Mouse (Mus musculus): Measurements from ENCODE around the gene Olfr979.

DNA sequence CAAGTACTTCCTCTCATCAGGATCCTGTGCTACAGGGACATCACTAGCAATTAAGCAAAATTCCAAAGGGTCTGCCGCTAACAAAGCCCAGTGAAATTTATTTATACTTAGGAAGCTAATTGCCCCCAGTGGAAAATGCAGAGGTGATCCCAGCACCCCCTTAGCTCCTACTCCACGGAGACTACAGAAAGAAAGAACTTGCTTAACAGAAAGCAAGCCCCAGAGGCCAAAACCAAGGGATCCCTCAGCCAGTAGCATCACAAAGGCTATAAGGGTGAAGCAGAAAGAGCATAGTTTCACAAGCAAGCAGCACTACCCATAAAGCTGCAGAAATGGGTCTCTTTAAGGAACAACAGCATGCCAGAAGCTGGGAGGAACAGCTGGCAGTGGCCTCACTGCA, 17.9 kb upstream of the Olfr979 start, which contains the start of gene Olfr981:
- TF ChIP-seq CTCF (conservative IDR thresholded peaks at IDR 0.05; ENCODE audit: low read length), result no peak
- no peak for TF ChIP-seq POU5F1 (IDR thresholded peaks at IDR 0.05; ENCODE audit: borderline replicate concordance, low read length)

Measured in E14TG2a.4 (cell line).